In genomic region chr5:110808061-110808631, GRCm38 (mm10) we compare ENCODE assay signal across 8 mouse cellular contexts. TPM values are rescaled to one million over a fixed set of nuclear protein-coding genes. Genes with fewer than 3 reads are reported as not detected.
A peak's percentile ranks its signal among the peaks of the same experiment; 100 is the strongest.
DNase-seq lines count a peak whose midpoint lies in the region; ATAC-seq and TF ChIP-seq lines count a peak whose summit lies in the region.

No protein-coding gene starts in this region.

- peak overlapping the region; percentile 73 for H3K27ac ChIP-seq in forebrain, embryonic 10.5 days
- peak overlapping the region; percentile 81 for H3K27ac ChIP-seq in heart, embryonic 15.5 days
- H3K27ac ChIP-seq in liver, embryonic 14.5 days: peak overlapping the region; percentile 76
- H3K27ac ChIP-seq in stomach, embryonic 15.5 days: peak overlapping the region; percentile 77

- peaks cover 34% of the 10 kb centered on the region for H3K4me1 ChIP-seq in forebrain, embryonic 10.5 days
- peaks cover 39% of the 10 kb centered on the region for H3K4me1 ChIP-seq in heart, embryonic 15.5 days (replicated peaks)
- peaks cover 23 to 41% of the 10 kb centered on the region in 2 experiments for H3K4me1 ChIP-seq in liver, embryonic 14.5 days (replicated peaks; ENCODE audit: control insufficient read depth in 2 of 2, insufficient read depth in 2 of 2, low read length in 1 of 2)
- H3K4me1 ChIP-seq in stomach, embryonic 15.5 days: peaks cover 31% of the 10 kb centered on the region

- H3K4me3 ChIP-seq in forebrain, embryonic 10.5 days: peak overlapping the region; percentile 83
- peak overlapping the region; percentile 74 for H3K4me3 ChIP-seq in heart, embryonic 15.5 days
- peak overlapping the region; percentile 67 to 85 for H3K4me3 ChIP-seq in liver, embryonic 14.5 days (ENCODE audit: insufficient read depth in 1 of 2, low read depth in 2 of 2, low read length in 2 of 2)
- H3K4me3 ChIP-seq in stomach, embryonic 15.5 days (replicated peaks): peak overlapping the region; percentile 85

- WGBS in forebrain, embryonic 10.5 days: 6% methylated on average over 14 of the region's 14 CpGs
- WGBS in heart, embryonic 15.5 days: 2% methylated on average over 14 of the region's 14 CpGs
- under 1% methylated on average over 14 of the region's 14 CpGs for WGBS in liver, embryonic 14.5 days (ENCODE audit: insufficient replicate concordance)
- 3% methylated on average over 14 of the region's 14 CpGs for WGBS in stomach, embryonic 15.5 days

- H3K4me2 ChIP-seq in heart, embryonic 15.5 days: peak overlapping the region; percentile 83
- peak overlapping the region; percentile 85 for H3K4me2 ChIP-seq in liver, embryonic 14.5 days (ENCODE audit: low read depth)
- peak overlapping the region; percentile 94 for H3K4me2 ChIP-seq in stomach, embryonic 15.5 days

- TF ChIP-seq CTCF in liver, embryonic 14.5 days (IDR thresholded peaks at IDR 0.05; ENCODE audit: low read depth): no peak

- H3K9ac ChIP-seq in heart, embryonic 15.5 days: peak overlapping the region; percentile 95
- peak overlapping the region; percentile 91 for H3K9ac ChIP-seq in liver, embryonic 14.5 days (replicated peaks)
- peak overlapping the region; percentile 44; the same call in 1 of the 2 replicates for H3K9ac ChIP-seq in stomach, embryonic 15.5 days

- no peaks in the 10 kb centered on the region for H3K9me3 ChIP-seq in forebrain, embryonic 10.5 days
- H3K9me3 ChIP-seq in heart, embryonic 15.5 days (replicated peaks): no peaks in the 10 kb centered on the region
- H3K9me3 ChIP-seq in liver, embryonic 14.5 days (ENCODE audit: control insufficient read depth, low read length): no peaks in the 10 kb centered on the region
- no peaks in the 10 kb centered on the region for H3K9me3 ChIP-seq in stomach, embryonic 15.5 days

- H3K27me3 ChIP-seq in forebrain, embryonic 10.5 days (ENCODE audit: poor library complexity, severe bottlenecking): no peaks in the 10 kb centered on the region
- H3K27me3 ChIP-seq in heart, embryonic 15.5 days: no peaks in the 10 kb centered on the region
- H3K27me3 ChIP-seq in liver, embryonic 14.5 days (ENCODE audit: control insufficient read depth, insufficient read depth, low read length): no peaks in the 10 kb centered on the region
- no peaks in the 10 kb centered on the region for H3K27me3 ChIP-seq in stomach, embryonic 15.5 days (replicated peaks)

- TF ChIP-seq EP300 in liver, embryonic 14.5 days (IDR thresholded peaks at IDR 0.05; ENCODE audit: low read depth): peak; percentile 28

- DNase-seq in CD8-positive naive resting alpha-beta T cell, adult 2 months (ENCODE audit: low read depth in 2 of 2, low spot score in 2 of 2): peak; percentile 62 to 76
- DNase-seq in c-Kit-positive CD71-negative TER-119-negative erythroid progenitor cells, embryonic 14.5 days (ENCODE audit: low read depth): peak; percentile 71
- DNase-seq in forebrain, embryonic 10.5 days (ENCODE audit: extremely low spot score, low spot score): peak; percentile 82
- DNase-seq in kidney, postnatal 25 days: peak; percentile 94 to 95
- peak; percentile 75 to 79 (median 76) for DNase-seq in liver, embryonic 14.5 days (ENCODE audit: low read depth in 3 of 3, low spot score in 3 of 3)
- peak; percentile 79 for DNase-seq in neural tube, embryonic 10.5 days (ENCODE audit: extremely low spot score, low spot score)

- H3K36me3 ChIP-seq in forebrain, embryonic 10.5 days (replicated peaks): peaks cover 48% of the 10 kb centered on the region
- H3K36me3 ChIP-seq in heart, embryonic 15.5 days: peaks cover 4% of the 10 kb centered on the region; the same call in 1 of the 2 replicates
- peaks cover 12% of the 10 kb centered on the region; the same call in 1 of the 2 replicates for H3K36me3 ChIP-seq in liver, embryonic 14.5 days (replicated peaks; ENCODE audit: control insufficient read depth, insufficient read depth, low read depth)
- H3K36me3 ChIP-seq in stomach, embryonic 15.5 days: peaks cover 5% of the 10 kb centered on the region; the same call in 1 of the 2 replicates

- ATAC-seq in heart, embryonic 15.5 days (replicated peaks; ENCODE audit: insufficient number of reproducible peaks, insufficient read depth, low FRiP score, low read depth): peak; percentile 54
- ATAC-seq in liver, embryonic 14.5 days (ENCODE audit: insufficient read depth): peak; percentile 73
- peak; percentile 70 for ATAC-seq in stomach, embryonic 15.5 days (ENCODE audit: insufficient read depth, low FRiP score, low read depth)

RNA-seq across cellular contexts. Expression of gene Ulk1, which starts 1.8 kb away (rescaled TPM):
- polyA plus RNA-seq in forebrain, embryonic 10.5 days (2016; fragmentation: Nextera tagmentation; extraction: Ambion mirVana): 18.3 and 22.0 TPM in 2 replicates
- 9.2 and 15.9 TPM in 2 replicates for polyA plus RNA-seq in heart, embryonic 15.5 days (2015; fragmentation: Nextera tagmentation; extraction: Ambion mirVana)
- 16.7 and 18.3 TPM in 2 replicates for polyA plus RNA-seq in liver, embryonic 14.5 days (2012; rRNA removed)
- polyA plus RNA-seq in liver, embryonic 14.5 days (2014; fragmentation: Nextera tagmentation; extraction: Ambion mirVana): 13.3 and 14.7 TPM in 2 replicates
- 14.0 and 15.8 TPM in 2 replicates for polyA plus RNA-seq in stomach, embryonic 15.5 days (2015; fragmentation: Nextera tagmentation; extraction: Ambion mirVana)

RNA-seq across cellular contexts. Expression of gene Pus1, which starts 27.7 kb away (rescaled TPM):
- 47.1 and 48.4 TPM in 2 replicates for polyA plus RNA-seq in forebrain, embryonic 10.5 days (2016; fragmentation: Nextera tagmentation; extraction: Ambion mirVana)
- 27.2 and 34.2 TPM in 2 replicates for polyA plus RNA-seq in heart, embryonic 15.5 days (2015; fragmentation: Nextera tagmentation; extraction: Ambion mirVana)
- 20.0 and 23.9 TPM in 2 replicates for polyA plus RNA-seq in liver, embryonic 14.5 days (2012; rRNA removed)
- 17.2 and 18.8 TPM in 2 replicates for polyA plus RNA-seq in liver, embryonic 14.5 days (2014; fragmentation: Nextera tagmentation; extraction: Ambion mirVana)
- polyA plus RNA-seq in stomach, embryonic 15.5 days (2015; fragmentation: Nextera tagmentation; extraction: Ambion mirVana): 45.0 and 51.1 TPM in 2 replicates

RNA-seq across cellular contexts. Expression of gene Hscb, which starts 31.4 kb away (rescaled TPM):
- 27.5 and 29.9 TPM in 2 replicates for polyA plus RNA-seq in forebrain, embryonic 10.5 days (2016; fragmentation: Nextera tagmentation; extraction: Ambion mirVana)
- polyA plus RNA-seq in heart, embryonic 15.5 days (2015; fragmentation: Nextera tagmentation; extraction: Ambion mirVana): 23.1 and 26.7 TPM in 2 replicates
- 18.0 and 28.8 TPM in 2 replicates for polyA plus RNA-seq in liver, embryonic 14.5 days (2012; rRNA removed)
- 50.0 and 55.7 TPM in 2 replicates for polyA plus RNA-seq in liver, embryonic 14.5 days (2014; fragmentation: Nextera tagmentation; extraction: Ambion mirVana)
- polyA plus RNA-seq in stomach, embryonic 15.5 days (2015; fragmentation: Nextera tagmentation; extraction: Ambion mirVana): 28.2 and 30.0 TPM in 2 replicates

RNA-seq across cellular contexts. Expression of gene Chek2, which starts 31.6 kb away (rescaled TPM):
- polyA plus RNA-seq in forebrain, embryonic 10.5 days (2016; fragmentation: Nextera tagmentation; extraction: Ambion mirVana): 47.5 and 51.5 TPM in 2 replicates
- 12.9 and 17.4 TPM in 2 replicates for polyA plus RNA-seq in heart, embryonic 15.5 days (2015; fragmentation: Nextera tagmentation; extraction: Ambion mirVana)
- 19.9 and 26.2 TPM in 2 replicates for polyA plus RNA-seq in liver, embryonic 14.5 days (2012; rRNA removed)
- polyA plus RNA-seq in liver, embryonic 14.5 days (2014; fragmentation: Nextera tagmentation; extraction: Ambion mirVana): 26.7 and 31.2 TPM in 2 replicates
- polyA plus RNA-seq in stomach, embryonic 15.5 days (2015; fragmentation: Nextera tagmentation; extraction: Ambion mirVana): 31.7 and 33.8 TPM in 2 replicates

RNA-seq across cellular contexts. Expression of gene Ep400, which starts 37.6 kb away (rescaled TPM):
- polyA plus RNA-seq in forebrain, embryonic 10.5 days (2016; fragmentation: Nextera tagmentation; extraction: Ambion mirVana): 66.8 and 68.8 TPM in 2 replicates
- 22.9 and 35.7 TPM in 2 replicates for polyA plus RNA-seq in heart, embryonic 15.5 days (2015; fragmentation: Nextera tagmentation; extraction: Ambion mirVana)
- polyA plus RNA-seq in liver, embryonic 14.5 days (2012; rRNA removed): 14.7 and 18.2 TPM in 2 replicates
- 15.2 and 15.3 TPM in 2 replicates for polyA plus RNA-seq in liver, embryonic 14.5 days (2014; fragmentation: Nextera tagmentation; extraction: Ambion mirVana)
- polyA plus RNA-seq in stomach, embryonic 15.5 days (2015; fragmentation: Nextera tagmentation; extraction: Ambion mirVana): 29.8 and 46.2 TPM in 2 replicates

Comparison
In these comparisons a context has a peak if more than half of its experiments do, and no peak if none do; other contexts are left out.
1. Peak in every context shown above with its lines: DNase-seq, ATAC-seq, H3K4me3 ChIP-seq and H3K27ac ChIP-seq.
2. H3K9ac ChIP-seq: peak in every context shown above with its lines; median percentile 95 in heart, embryonic 15.5 days; 91 in liver, embryonic 14.5 days; 44 in stomach, embryonic 15.5 days.